Mouse (Mus musculus) stomach, postnatal 0 days (tissue): Measurements from ENCODE around the gene Nxpe3. TPM values are rescaled to one million over a fixed set of nuclear protein-coding genes. Genes with fewer than 3 reads are reported as not detected.
A peak's percentile ranks its signal among the peaks of the same experiment; 100 is the strongest.

ENCODE experiments used
- ATAC-seq: fragments of 200-750 bp; cut with Nextera tagmentation; 2 replicates; pipeline ENCODE4 v1.8.0; 2017; ENCODE audit not compliant: low FRiP score, low TSS enrichment
- DNase-seq: peaks from one replicate; pipeline ENCODE4 v3.0.0-alpha.2; 2016; ENCODE audit warnings: low spot score
- H3K27ac ChIP-seq: fragments of 300-500 bp; sonication (generic); replicated peaks from 2 replicates; pipeline ENCODE4 v1.5.1; 2014; ENCODE audit warnings: mild to moderate bottlenecking, control low read depth
- H3K27me3 ChIP-seq: fragments of 300-500 bp; sonication (generic); 2 replicates; pipeline ENCODE4 v1.6.1; 2014; ENCODE audit warnings: low read length; ENCODE audit not compliant: control insufficient read depth, insufficient read depth
- H3K36me3 ChIP-seq: fragments of 300-500 bp; sonication (generic); 2 replicates; pipeline ENCODE4 v1.6.1; 2014; ENCODE audit warnings: low read length, mixed read lengths; ENCODE audit not compliant: control insufficient read depth, insufficient read depth
- H3K4me1 ChIP-seq: fragments of 300-500 bp; sonication (generic); replicated peaks from 2 replicates; pipeline ENCODE4 v1.6.1; 2014; ENCODE audit warnings: antibody characterized with exemption; ENCODE audit not compliant: control insufficient read depth, insufficient read depth
- H3K4me2 ChIP-seq: fragments of 300-500 bp; sonication (generic); replicated peaks from 2 replicates; pipeline ENCODE4 v1.6.1; 2014; ENCODE audit warnings: low read depth, mild to moderate bottlenecking, control low read depth, moderate library complexity
- H3K4me3 ChIP-seq: fragments of 300-500 bp; sonication (generic); 2 replicates; pipeline ENCODE4 v1.5.1; 2014; ENCODE audit warnings: low read depth, low read length, control low read depth
- H3K9ac ChIP-seq: fragments of 300-500 bp; sonication (generic); 2 replicates; pipeline ENCODE4 v1.6.1; 2014; ENCODE audit warnings: mild to moderate bottlenecking, low read length, control low read depth, mixed read lengths
- H3K9me3 ChIP-seq: fragments of 300-500 bp; sonication (generic); 2 replicates; pipeline ENCODE4 v1.6.1; 2016; ENCODE audit warnings: low read length; ENCODE audit not compliant: control insufficient read depth
- CTCF ChIP-seq: IDR thresholded peaks from 2 replicates; pipeline ENCODE4 v1.5.1; 2016; ENCODE audit warnings: antibody characterized with exemption, low read depth, mild to moderate bottlenecking, moderate library complexity
- EP300 ChIP-seq: optimal IDR thresholded peaks from 2 replicates; pipeline ENCODE3; 2016; ENCODE audit warnings: antibody characterized with exemption
- WGBS: fragments of 180-500 bp; shearing (Covaris S2); extraction: QIAGEN DNeasy Blood & Tissue Kit; methylation state at CpG from one replicate; pipeline ENCODE4 v1.1.7; 2014; 5-methylcytosine and 5-hydroxymethylcytosine counted together
- polyA plus RNA-seq: library from polyadenylated mRNA; unstranded; fragments of >200 nt; fragmentation: Nextera tagmentation; extraction: Ambion mirVana; gene quantifications from 2 replicates; pipeline ENCODE4 v1.2.1, GENCODE M21; 2015

The Nxpe3 gene
- polyA plus RNA-seq, 1 experiment from 2014 or later = 0.16 TPM

- Histone ChIP-seq H3K36me3 (peaks cover 3% of the 10 kb centered on the region), H3K4me1 (no peaks in the 10 kb centered on the region), H3K4me2 (peak overlapping the region; percentile 74), H3K27me3 (no peaks in the 10 kb centered on the region), H3K4me3 (peak overlapping the region; percentile 94), H3K9me3 (no peaks in the 10 kb centered on the region), H3K9ac (peak overlapping the region; percentile 14; the same call in 1 of the 2 replicates), H3K27ac (0 out of 2 replicates have a peak overlapping the region, but pooled peaks have one; percentile 30)
- 28% methylated on average over 18 of the region's 18 CpGs for WGBS
- no peak for ATAC-seq
- TF ChIP-seq EP300 = no peak
- TF ChIP-seq CTCF = no peak
- no peak for DNase-seq
Observed at GRCm38 (mm10) chr16:55822741-55823397, 72.2 kb downstream of the Nxpe3 start.

DNA sequence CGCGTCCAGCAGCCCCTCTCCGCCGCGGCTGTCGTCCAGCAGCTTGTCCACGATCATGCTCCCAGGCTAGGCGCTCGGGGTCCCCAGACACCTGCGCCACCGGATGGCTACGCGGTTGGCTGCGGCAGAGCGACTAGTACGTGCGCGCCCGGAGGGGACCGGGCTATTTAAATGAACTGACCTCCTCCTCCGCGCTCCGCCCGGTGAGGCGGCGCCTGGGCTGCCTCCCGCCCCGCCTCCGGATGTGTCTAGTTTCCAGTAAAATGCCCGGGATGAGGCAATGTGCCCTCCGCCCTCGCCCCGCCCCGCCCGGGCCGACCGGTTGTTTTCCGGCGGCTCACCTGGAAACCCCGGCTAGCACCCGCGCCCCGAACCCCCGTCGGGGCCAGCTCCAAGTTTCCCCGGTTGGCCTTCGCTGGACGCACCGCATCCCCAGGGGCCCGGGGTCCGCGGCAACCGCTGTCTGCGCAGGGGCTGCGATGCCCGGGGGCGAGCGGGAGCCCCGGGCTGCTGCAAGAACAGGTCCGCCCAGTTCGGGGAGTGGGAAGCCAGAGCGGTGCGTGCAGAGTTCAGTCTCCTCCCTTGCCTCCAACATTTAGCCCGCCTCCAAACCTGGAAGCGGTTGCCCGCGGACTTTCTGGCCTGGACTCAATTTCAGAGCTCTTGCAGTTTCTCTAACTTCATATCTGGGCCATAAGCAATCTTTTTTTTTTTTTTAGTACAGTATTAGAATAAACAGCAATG lies 72.9 kb downstream of the Nxpe3 start:
- H3K4me1 ChIP-seq = no peaks in the 10 kb centered on the region
- H3K4me2 ChIP-seq = peak overlapping the region; percentile 74
- no peak for TF ChIP-seq CTCF
- no peak for TF ChIP-seq EP300
- H3K9ac ChIP-seq = peak overlapping the region; percentile 89
- peak overlapping the region; percentile 95 for H3K27ac ChIP-seq
- peak overlapping the region; percentile 94 for H3K4me3 ChIP-seq
- ATAC-seq (peak; percentile 96), DNase-seq (peak; percentile 98)
- peaks cover 6% of the 10 kb centered on the region for H3K36me3 ChIP-seq
- no peaks in the 10 kb centered on the region for H3K9me3 ChIP-seq
- under 1% methylated on average over 64 of the region's 67 CpGs for WGBS
- H3K27me3 ChIP-seq = no peaks in the 10 kb centered on the region

GRCm38 (mm10) chr16:55821571-55821981 lies 73.5 kb downstream of the Nxpe3 start:
- Histone ChIP-seq H3K9ac (peak overlapping the region; percentile 89), H3K4me1 (no peaks in the 10 kb centered on the region), H3K4me3 (peak overlapping the region; percentile 94), H3K4me2 (peak overlapping the region; percentile 74), H3K27ac (peak overlapping the region; percentile 95), H3K36me3 (peaks cover 6% of the 10 kb centered on the region), H3K27me3 (no peaks in the 10 kb centered on the region), H3K9me3 (no peaks in the 10 kb centered on the region)
- WGBS = under 1% methylated on average over 35 of the region's 40 CpGs
- DNase-seq = no peak
- no peak for TF ChIP-seq EP300
- TF ChIP-seq CTCF = no peak
- ATAC-seq = peak; percentile 24

DNA sequence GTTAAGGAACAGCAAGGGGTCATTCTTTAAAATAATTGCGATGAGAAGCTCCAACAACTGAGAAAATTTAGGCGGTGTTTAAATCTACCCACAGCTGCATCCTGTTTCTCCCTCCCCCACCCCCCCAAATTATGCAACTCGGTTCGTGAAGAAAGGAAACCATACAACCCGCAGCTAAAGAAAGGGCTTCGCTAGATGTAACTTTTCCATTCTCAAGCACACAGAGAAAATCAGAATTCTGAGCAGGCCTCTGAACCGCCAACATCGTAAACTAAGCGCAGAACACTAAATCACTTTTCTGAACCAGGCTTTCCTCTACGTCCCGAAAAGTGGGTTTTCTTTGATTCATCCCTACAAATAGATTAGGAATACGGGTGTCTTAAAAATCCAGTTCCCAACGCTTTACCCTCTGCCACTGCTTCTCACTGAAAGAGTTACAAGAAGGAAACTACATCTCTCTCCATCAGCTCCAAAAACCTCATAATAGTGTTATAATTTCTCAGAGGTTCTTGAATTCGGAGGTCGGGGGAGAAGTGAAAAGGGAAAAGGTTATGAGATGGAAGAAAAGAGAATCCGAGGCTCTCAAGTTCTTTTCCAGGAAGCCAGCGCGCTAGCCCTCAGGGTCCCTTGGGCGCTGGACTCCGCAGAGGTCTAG lies 74.0 kb downstream of the Nxpe3 start:
- WGBS = 8% methylated on average over 20 of the region's 20 CpGs
- Histone ChIP-seq H3K27ac (peak overlapping the region; percentile 95), H3K9me3 (no peaks in the 10 kb centered on the region), H3K4me3 (peak overlapping the region; percentile 94), H3K36me3 (peaks cover 9% of the 10 kb centered on the region), H3K4me1 (no peaks in the 10 kb centered on the region), H3K9ac (peak overlapping the region; percentile 89), H3K27me3 (no peaks in the 10 kb centered on the region), H3K4me2 (peak overlapping the region; percentile 74)
- no peak for ATAC-seq
- TF ChIP-seq EP300 (no peak), CTCF (no peak)
- DNase-seq = peak; percentile 26

- peak; percentile 34 for DNase-seq
- H3K36me3 ChIP-seq = peaks cover 16% of the 10 kb centered on the region
- WGBS = 28% methylated on average over 13 of the region's 13 CpGs
- H3K27me3 ChIP-seq = no peaks in the 10 kb centered on the region
- peak overlapping the region; percentile 74 for H3K4me2 ChIP-seq
- no peaks in the 10 kb centered on the region for H3K9me3 ChIP-seq
- peak overlapping the region; percentile 94 for H3K4me3 ChIP-seq
- ATAC-seq = no peak
- H3K9ac ChIP-seq = peak overlapping the region; percentile 89
- peak overlapping the region; percentile 95 for H3K27ac ChIP-seq
- TF ChIP-seq CTCF (no peak), EP300 (no peak)
- no peaks in the 10 kb centered on the region for H3K4me1 ChIP-seq
Observed at GRCm38 (mm10) chr16:55820161-55820915, 74.7 kb downstream of the Nxpe3 start.
